Comparison of ENCODE assay signal across 9 mouse cellular contexts in the genomic region with DNA sequence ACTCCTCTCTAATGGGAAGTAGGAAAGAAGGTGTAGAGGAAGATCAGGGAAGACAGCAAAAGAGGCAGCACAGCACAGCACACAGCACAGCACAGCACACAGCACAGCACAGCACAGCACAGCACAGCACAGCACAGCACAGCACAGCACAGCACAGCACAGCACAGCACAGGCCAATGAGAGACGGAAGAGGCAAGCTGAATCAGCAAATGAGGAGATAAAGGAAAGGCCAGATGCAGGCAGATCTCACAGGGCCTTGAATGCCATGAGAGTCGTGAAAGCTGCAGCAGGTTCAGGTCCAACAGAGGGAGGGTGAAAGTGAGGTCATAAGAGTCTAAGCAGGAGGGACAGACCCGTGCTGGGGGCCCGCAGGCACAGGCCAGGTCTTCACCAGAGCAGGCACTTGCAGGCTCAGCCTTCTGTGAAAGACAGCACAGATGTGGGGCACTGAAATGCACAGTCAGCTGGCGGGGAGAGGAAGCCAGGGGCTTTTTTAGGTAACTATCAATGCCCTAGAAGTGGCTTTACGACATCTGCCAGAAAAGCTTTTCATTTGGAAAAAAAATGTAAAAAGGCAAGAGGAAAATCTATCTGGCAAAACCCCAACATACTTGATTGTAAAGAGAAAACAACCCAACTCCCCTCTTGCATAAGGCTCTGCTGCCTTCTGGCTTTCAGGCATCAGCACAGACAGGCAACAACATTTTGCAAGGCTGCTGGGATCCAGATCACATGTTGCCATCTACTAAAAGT.
DNase-seq lines count a peak whose midpoint lies in the region; ATAC-seq and TF ChIP-seq lines count a peak whose summit lies in the region.
"Had no signal": no experiment of that assay in that cellular context is flagged by ENCODE, and none has a peak within 500 bp of the region (broad histone marks: within the 10 kb centered on the region; RNA-seq: fewer than 3 reads in every experiment).

No protein-coding gene starts in this region.

- H3K9ac ChIP-seq in midbrain, embryonic 16.5 days (ENCODE audit: low read depth, low read length): no peak overlapping the region
- no peak overlapping the region for H3K9ac ChIP-seq in midbrain, embryonic 14.5 days (replicated peaks; ENCODE audit: low read length)
- H3K9ac ChIP-seq in liver, postnatal 0 days (replicated peaks): no peak overlapping the region
- H3K9ac ChIP-seq: liver, embryonic 15.5 days had no signal

- DNase-seq in frontal cortex, postnatal 25 days (ENCODE audit: low spot score in 2 of 2): no peak
- DNase-seq in midbrain, embryonic 14.5 days: no peak
- peak; percentile 66 to 83 for DNase-seq in layer of hippocampus, adult 18-20 months (ENCODE audit: low spot score in 2 of 2)
- DNase-seq in retina, postnatal 1 day: peak; percentile 19
- DNase-seq in liver, postnatal 0 days: no peak
- no peak for DNase-seq in testis, postnatal 14 days (ENCODE audit: low spot score)

- no peak overlapping the region for H3K4me3 ChIP-seq in midbrain, embryonic 16.5 days (ENCODE audit: low read depth, low read length)
- no peak overlapping the region for H3K4me3 ChIP-seq in midbrain, embryonic 14.5 days (replicated peaks; ENCODE audit: low read depth, low read length)
- H3K4me3 ChIP-seq in liver, postnatal 0 days (ENCODE audit: low read depth, low read length): no peak overlapping the region
- H3K4me3 ChIP-seq: liver, embryonic 15.5 days had no signal

- WGBS in midbrain, embryonic 16.5 days: 47% methylated on average over 6 of the region's 6 CpGs
- WGBS in midbrain, embryonic 14.5 days: 57% methylated on average over 6 of the region's 6 CpGs
- WGBS in liver, postnatal 0 days (ENCODE audit: insufficient replicate concordance): 52% methylated on average over 6 of the region's 6 CpGs

- H3K27ac ChIP-seq in midbrain, embryonic 16.5 days (ENCODE audit: low read length): no peak overlapping the region
- no peak overlapping the region for H3K27ac ChIP-seq in midbrain, embryonic 14.5 days (replicated peaks; ENCODE audit: low read depth, low read length)
- H3K27ac ChIP-seq in liver, postnatal 0 days (ENCODE audit: low read depth): no peak overlapping the region
- H3K27ac ChIP-seq: liver, embryonic 15.5 days had no signal

- ATAC-seq in frontal cortex, adult (ENCODE audit: low TSS enrichment): peak; percentile 88
- 0 out of 2 replicates have a peak, but pooled peaks have one; percentile 28 for ATAC-seq in midbrain, embryonic 16.5 days
- ATAC-seq in midbrain, embryonic 14.5 days (ENCODE audit: low FRiP score, low TSS enrichment): no peak
- ATAC-seq in liver, postnatal 0 days: no peak

- no peaks in the 10 kb centered on the region for H3K36me3 ChIP-seq in midbrain, embryonic 16.5 days (ENCODE audit: control insufficient read depth, insufficient read depth, low read length)
- no peaks in the 10 kb centered on the region for H3K36me3 ChIP-seq in midbrain, embryonic 14.5 days (ENCODE audit: control insufficient read depth, insufficient read depth, low read length)
- no peaks in the 10 kb centered on the region for H3K36me3 ChIP-seq in liver, postnatal 0 days (replicated peaks; ENCODE audit: insufficient read depth, low read length)
- H3K36me3 ChIP-seq: liver, embryonic 15.5 days had no signal

- no peak for TF ChIP-seq CTCF in liver, postnatal 0 days (IDR thresholded peaks at IDR 0.05; ENCODE audit: low read depth)

- no peak for TF ChIP-seq EP300 in liver, postnatal 0 days (IDR thresholded peaks at IDR 0.05; ENCODE audit: low read depth)

- H3K4me2 ChIP-seq in midbrain, embryonic 16.5 days (ENCODE audit: low read length): no peak overlapping the region
- H3K4me2 ChIP-seq in midbrain, embryonic 14.5 days (ENCODE audit: low read length): no peak overlapping the region
- no peak overlapping the region for H3K4me2 ChIP-seq in liver, postnatal 0 days (ENCODE audit: low read depth, low read length)
- H3K4me2 ChIP-seq: liver, embryonic 15.5 days had no signal

- H3K4me1 ChIP-seq in midbrain, embryonic 16.5 days (ENCODE audit: control insufficient read depth, insufficient read depth, low read length): peaks cover 13% of the 10 kb centered on the region
- H3K4me1 ChIP-seq in midbrain, embryonic 14.5 days (ENCODE audit: control insufficient read depth, insufficient read depth, low read length): no peaks in the 10 kb centered on the region
- H3K4me1 ChIP-seq in liver, postnatal 0 days (ENCODE audit: insufficient read depth): no peaks in the 10 kb centered on the region
- H3K4me1 ChIP-seq: liver, embryonic 15.5 days had no signal

- H3K9me3 ChIP-seq in midbrain, embryonic 16.5 days (replicated peaks; ENCODE audit: control insufficient read depth, low read length, poor library complexity, severe bottlenecking): no peaks in the 10 kb centered on the region
- H3K9me3 ChIP-seq in midbrain, embryonic 14.5 days (ENCODE audit: control insufficient read depth, low read length): no peaks in the 10 kb centered on the region
- H3K9me3 ChIP-seq in liver, postnatal 0 days (ENCODE audit: low read length): no peaks in the 10 kb centered on the region
- H3K9me3 ChIP-seq: liver, embryonic 15.5 days had no signal

- no peaks in the 10 kb centered on the region for H3K27me3 ChIP-seq in midbrain, embryonic 16.5 days (ENCODE audit: control insufficient read depth, insufficient read depth, low read depth, low read length)
- no peaks in the 10 kb centered on the region for H3K27me3 ChIP-seq in midbrain, embryonic 14.5 days (ENCODE audit: control insufficient read depth, insufficient read depth, low read length)
- H3K27me3 ChIP-seq in liver, postnatal 0 days (ENCODE audit: insufficient read depth, low read length): no peaks in the 10 kb centered on the region
- H3K27me3 ChIP-seq: liver, embryonic 15.5 days had no signal

Comparison
In these comparisons a context has a peak if more than half of its experiments do, and no peak if none do; other contexts are left out.
1. ATAC-seq: peak in frontal cortex, adult (single experiment) and midbrain, embryonic 16.5 days (single experiment); none in midbrain, embryonic 14.5 days (single experiment) and liver, postnatal 0 days (single experiment).
2. DNase-seq: peak in layer of hippocampus, adult 18-20 months (2 of 2) and retina, postnatal 1 day (single experiment); none in frontal cortex, postnatal 25 days (0 of 2), midbrain, embryonic 14.5 days (single experiment), liver, postnatal 0 days (single experiment) and testis, postnatal 14 days (single experiment).